Mouse (Mus musculus) liver, adult 2 months (tissue): ENCODE measurements around the gene Frmd7.

ENCODE experiments used
- CTCF ChIP-seq: fragments of 200-500 bp; IDR thresholded peaks from 2 replicates; pipeline ENCODE4 v1.5.1; 2011; ENCODE audit warnings: low read depth, low read length, control low read depth
- POLR2A ChIP-seq: fragments of 200-500 bp; IDR thresholded peaks from 2 replicates; pipeline ENCODE4 v1.6.1; 2011; ENCODE audit warnings: low read length, control low read depth; ENCODE audit not compliant: insufficient read depth; ENCODE audit errors: extremely low read depth

GRCm38 (mm10) chrX:50942610-50943009 lies at the start of gene Frmd7:
- TF ChIP-seq CTCF (no peak), POLR2A (no peak)
